Mouse (Mus musculus) small intestine, adult 2 months (tissue): ENCODE results near the gene Tmeff1.

Source experiments
- CTCF ChIP-seq: fragments of 200-500 bp; IDR thresholded peaks from 2 replicates; pipeline ENCODE4 v1.5.1; 2012; ENCODE audit warnings: low read depth, mild to moderate bottlenecking, control low read depth, inconsistent platforms, low read length, moderate library complexity, mixed read lengths; ENCODE audit not compliant: insufficient replicate concordance, insufficient read length; ENCODE audit errors: extremely low read depth
- POLR2A ChIP-seq: fragments of 200-500 bp; IDR thresholded peaks from 2 replicates; pipeline ENCODE4 v1.6.1; 2012; ENCODE audit warnings: low read depth, mild to moderate bottlenecking, control low read depth, inconsistent platforms, low read length, moderate library complexity

- no peak for TF ChIP-seq CTCF
- no peak for TF ChIP-seq POLR2A
Observed at GRCm38 (mm10) chr4:48664021-48664420, 79.0 kb downstream of the Tmeff1 start.
